Mouse (Mus musculus): ENCODE data around the gene Cd180. TPM values are rescaled to one million over a fixed set of nuclear protein-coding genes. Genes with fewer than 3 reads are reported as not detected.
A peak's percentile ranks its signal among the peaks of the same experiment; 100 is the strongest.

Cd180 gene
- polyA plus RNA-seq, 1 experiment from 2014 or later, result 0.70 TPM

DNA sequence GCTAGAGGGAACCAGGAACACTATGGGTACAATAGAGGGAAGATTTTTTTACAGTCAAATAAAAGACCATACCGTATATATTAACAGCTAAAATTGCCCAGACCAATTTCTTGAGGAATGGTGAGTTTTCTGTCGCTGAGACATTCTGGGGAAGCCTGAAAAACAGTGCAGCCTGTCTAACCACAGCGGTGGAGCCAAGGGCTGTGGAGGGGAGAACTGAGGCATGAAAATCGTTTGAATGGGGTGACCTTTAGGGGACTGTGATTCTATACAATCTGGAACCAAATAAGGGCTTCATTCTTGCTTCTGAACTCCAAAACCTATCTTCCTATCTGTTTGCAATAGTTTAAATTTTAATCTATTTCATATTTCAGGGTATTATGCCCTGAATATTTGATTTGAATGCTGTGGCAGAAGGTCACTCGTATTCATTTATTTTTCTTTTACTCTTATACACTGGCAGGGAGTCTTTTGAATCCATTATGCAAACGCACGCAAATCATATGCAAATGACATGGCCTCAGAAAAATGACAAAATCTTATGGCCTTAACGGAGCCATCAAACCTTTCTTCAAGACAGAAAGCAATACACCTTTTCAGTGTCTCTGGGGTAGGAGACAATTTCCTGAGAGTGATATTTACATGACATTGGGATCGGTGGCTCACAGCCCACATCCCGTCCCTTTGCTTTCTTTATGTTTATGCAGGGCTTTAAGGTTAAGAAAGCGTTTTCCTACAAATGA lies 1.8 kb upstream of the Cd180 start:
- DNase-seq (ENCODE audit: low spot score) (no peak), ATAC-seq (ENCODE audit: insufficient read depth, low FRiP score, low TSS enrichment) (no peak)
- Histone ChIP-seq H3K4me3 (ENCODE audit: low read depth, low read length) (no peak overlapping the region), H3K9me3 (ENCODE audit: control insufficient read depth, low read length) (no peaks in the 10 kb centered on the region), H3K27me3 (ENCODE audit: control insufficient read depth, insufficient read depth, low read length) (no peaks in the 10 kb centered on the region), H3K4me1 (ENCODE audit: control insufficient read depth, insufficient read depth, low read length) (no peaks in the 10 kb centered on the region), H3K36me3 (ENCODE audit: control insufficient read depth, insufficient read depth, low read length) (no peaks in the 10 kb centered on the region), H3K9ac (ENCODE audit: low read length) (no peak overlapping the region), H3K27ac (ENCODE audit: low read depth, low read length) (no peak overlapping the region), H3K4me2 (ENCODE audit: low read depth) (no peak overlapping the region)
- 64% methylated on average over 11 of the region's 11 CpGs for WGBS

DNA sequence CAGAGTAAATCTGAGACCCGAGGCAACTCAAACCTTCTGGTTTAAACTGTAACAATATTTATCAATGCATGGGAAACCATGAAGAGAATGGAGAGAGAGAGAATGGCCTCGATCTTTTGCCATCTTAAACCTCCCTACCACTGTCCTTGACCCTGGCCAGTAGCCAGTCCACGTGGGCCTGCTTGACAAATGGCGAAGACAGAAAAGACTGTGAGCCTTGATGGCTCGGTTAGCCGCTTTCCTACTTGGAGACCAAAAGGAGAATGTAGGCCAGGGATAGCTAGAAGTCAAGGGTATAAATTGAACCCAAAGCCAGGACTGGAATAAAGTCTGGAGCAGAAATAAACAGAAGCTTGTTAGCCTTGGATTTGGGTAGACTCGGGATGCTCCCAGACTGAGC lies 796 bp downstream of the Cd180 start:
- Histone ChIP-seq H3K4me3 (ENCODE audit: low read depth, low read length) (no peak overlapping the region), H3K27me3 (ENCODE audit: control insufficient read depth, insufficient read depth, low read length) (no peaks in the 10 kb centered on the region), H3K9me3 (ENCODE audit: control insufficient read depth, low read length) (no peaks in the 10 kb centered on the region), H3K4me2 (ENCODE audit: low read depth) (no peak overlapping the region), H3K27ac (ENCODE audit: low read depth, low read length) (no peak overlapping the region), H3K36me3 (ENCODE audit: control insufficient read depth, insufficient read depth, low read length) (no peaks in the 10 kb centered on the region), H3K9ac (ENCODE audit: low read length) (no peak overlapping the region), H3K4me1 (ENCODE audit: control insufficient read depth, insufficient read depth, low read length) (no peaks in the 10 kb centered on the region)
- no peak for ATAC-seq (ENCODE audit: insufficient read depth, low FRiP score, low TSS enrichment)
- no peak for DNase-seq (ENCODE audit: low spot score)
- 88% methylated on average over 7 of the region's 7 CpGs for WGBS

DNA sequence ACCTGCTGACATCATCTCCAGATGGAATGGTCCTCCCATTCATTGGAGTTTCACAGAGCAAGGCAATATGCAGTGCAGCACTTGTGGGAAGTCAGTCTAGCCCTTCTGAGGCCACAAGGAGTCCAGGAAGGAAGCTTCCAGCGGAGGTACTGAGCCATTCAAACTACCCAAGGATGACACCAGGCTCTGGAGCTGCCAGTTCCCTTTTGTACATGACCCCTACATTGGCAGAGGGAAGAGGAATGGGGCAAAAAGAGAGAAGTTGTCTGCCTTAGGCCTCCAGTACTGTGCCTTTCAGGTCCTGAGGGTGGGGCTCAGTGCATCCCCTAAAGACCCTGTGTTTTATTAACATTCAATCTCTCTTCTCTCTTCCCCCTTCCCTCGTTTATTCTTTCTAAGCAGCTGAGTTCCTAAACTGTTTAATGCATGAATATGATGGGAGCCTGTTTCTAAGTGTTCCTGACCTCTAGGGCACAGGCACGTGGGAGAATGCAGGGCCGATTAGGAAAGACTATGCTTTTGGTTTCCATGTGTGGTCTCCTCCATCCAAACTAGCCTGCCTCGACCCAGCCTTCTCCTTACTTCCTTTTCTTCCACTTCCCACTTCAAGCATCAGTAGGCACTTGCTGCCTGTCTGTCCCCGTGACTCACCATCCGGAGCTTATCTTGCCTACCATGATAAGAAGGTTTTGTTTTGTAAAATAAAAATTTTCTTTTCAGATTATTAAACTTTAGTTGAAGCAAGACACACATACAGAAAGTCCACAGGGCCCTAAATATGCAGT lies 2.0 kb downstream of the Cd180 start:
- no peak overlapping the region for H3K4me3 ChIP-seq (ENCODE audit: low read depth, low read length)
- H3K9ac ChIP-seq (ENCODE audit: low read length), result no peak overlapping the region
- no peak for DNase-seq (ENCODE audit: low spot score)
- H3K4me2 ChIP-seq (ENCODE audit: low read depth), result no peak overlapping the region
- H3K9me3 ChIP-seq (ENCODE audit: control insufficient read depth, low read length), result no peaks in the 10 kb centered on the region
- H3K4me1 ChIP-seq (ENCODE audit: control insufficient read depth, insufficient read depth, low read length), result no peaks in the 10 kb centered on the region
- ATAC-seq (ENCODE audit: insufficient read depth, low FRiP score, low TSS enrichment), result no peak
- WGBS, result 82% methylated on average over 7 of the region's 7 CpGs
- H3K27ac ChIP-seq (ENCODE audit: low read depth, low read length), result no peak overlapping the region
- no peaks in the 10 kb centered on the region for H3K36me3 ChIP-seq (ENCODE audit: control insufficient read depth, insufficient read depth, low read length)
- H3K27me3 ChIP-seq (ENCODE audit: control insufficient read depth, insufficient read depth, low read length), result no peaks in the 10 kb centered on the region

DNA sequence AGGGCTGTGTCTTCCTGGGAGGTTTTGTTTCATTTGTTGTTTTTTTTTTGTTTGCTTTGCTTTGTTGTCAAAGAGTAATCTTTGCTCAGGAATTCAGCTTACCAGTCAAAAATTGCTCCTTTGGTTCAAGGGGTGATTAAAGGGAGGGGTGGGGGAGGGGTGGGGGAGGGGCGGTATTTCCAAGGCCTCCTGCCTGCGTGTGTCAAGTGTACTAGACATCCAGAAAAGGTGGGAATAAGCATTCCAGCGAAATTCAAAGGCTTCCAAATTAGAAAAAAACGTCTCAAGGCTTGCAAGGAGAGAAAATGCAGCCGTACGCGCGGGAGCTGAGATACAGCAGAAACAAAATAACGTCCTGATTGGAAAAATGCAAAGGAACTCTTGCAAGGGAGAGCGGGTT lies 5.0 kb downstream of the Cd180 start:
- Histone ChIP-seq H3K4me1 (ENCODE audit: control insufficient read depth, insufficient read depth, low read length) (no peaks in the 10 kb centered on the region), H3K4me3 (ENCODE audit: low read depth, low read length) (no peak overlapping the region), H3K9ac (ENCODE audit: low read length) (no peak overlapping the region), H3K27me3 (ENCODE audit: control insufficient read depth, insufficient read depth, low read length) (no peaks in the 10 kb centered on the region), H3K9me3 (ENCODE audit: control insufficient read depth, low read length) (no peaks in the 10 kb centered on the region), H3K4me2 (ENCODE audit: low read depth) (0 out of 2 replicates have a peak overlapping the region, but pooled peaks have one; percentile 2), H3K36me3 (ENCODE audit: control insufficient read depth, insufficient read depth, low read length) (no peaks in the 10 kb centered on the region), H3K27ac (ENCODE audit: low read depth, low read length) (no peak overlapping the region)
- 45% methylated on average over 10 of the region's 10 CpGs for WGBS
- ATAC-seq (ENCODE audit: insufficient read depth, low FRiP score, low TSS enrichment) (no peak), DNase-seq (ENCODE audit: low spot score) (no peak)

DNA sequence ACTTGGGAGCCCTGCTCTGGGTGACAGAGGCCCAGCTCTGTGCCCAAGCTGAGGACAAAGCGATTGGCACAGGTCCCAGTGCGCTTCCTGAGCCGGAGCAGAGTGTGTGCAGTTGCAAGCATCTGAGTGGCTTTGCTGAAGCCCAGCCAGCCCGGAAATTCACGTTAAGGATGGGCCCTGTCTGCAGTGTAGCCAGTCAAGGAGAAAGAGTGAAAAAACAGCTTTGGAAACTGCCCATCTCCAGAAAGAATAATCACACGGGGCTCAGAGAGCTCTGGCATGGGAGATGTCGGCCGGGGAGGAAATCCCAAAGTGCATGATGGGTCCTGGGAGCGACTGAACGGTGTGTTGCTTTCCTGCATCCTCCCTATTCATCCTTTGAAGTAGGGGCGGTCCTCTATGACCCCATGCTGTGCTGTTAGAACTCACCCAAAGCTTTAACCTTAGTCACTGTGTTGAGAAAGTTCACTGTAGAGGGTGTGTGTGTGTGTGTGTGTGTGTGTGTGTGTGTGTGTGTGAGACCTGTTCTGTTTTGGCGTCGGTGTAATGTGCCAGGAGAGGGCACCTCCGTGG lies 5.5 kb downstream of the Cd180 start:
- Histone ChIP-seq H3K4me2 (ENCODE audit: low read depth) (peak overlapping the region; percentile 2; the same call in 1 of the 2 replicates), H3K4me3 (ENCODE audit: low read depth, low read length) (no peak overlapping the region), H3K9me3 (ENCODE audit: control insufficient read depth, low read length) (no peaks in the 10 kb centered on the region), H3K9ac (ENCODE audit: low read length) (no peak overlapping the region), H3K36me3 (ENCODE audit: control insufficient read depth, insufficient read depth, low read length) (no peaks in the 10 kb centered on the region), H3K27ac (ENCODE audit: low read depth, low read length) (no peak overlapping the region), H3K4me1 (ENCODE audit: control insufficient read depth, insufficient read depth, low read length) (no peaks in the 10 kb centered on the region), H3K27me3 (ENCODE audit: control insufficient read depth, insufficient read depth, low read length) (no peaks in the 10 kb centered on the region)
- peak; percentile 49 for DNase-seq (ENCODE audit: low spot score)
- ATAC-seq (ENCODE audit: insufficient read depth, low FRiP score, low TSS enrichment), result peak; percentile 45
- 39% methylated on average over 14 of the region's 14 CpGs for WGBS

DNA sequence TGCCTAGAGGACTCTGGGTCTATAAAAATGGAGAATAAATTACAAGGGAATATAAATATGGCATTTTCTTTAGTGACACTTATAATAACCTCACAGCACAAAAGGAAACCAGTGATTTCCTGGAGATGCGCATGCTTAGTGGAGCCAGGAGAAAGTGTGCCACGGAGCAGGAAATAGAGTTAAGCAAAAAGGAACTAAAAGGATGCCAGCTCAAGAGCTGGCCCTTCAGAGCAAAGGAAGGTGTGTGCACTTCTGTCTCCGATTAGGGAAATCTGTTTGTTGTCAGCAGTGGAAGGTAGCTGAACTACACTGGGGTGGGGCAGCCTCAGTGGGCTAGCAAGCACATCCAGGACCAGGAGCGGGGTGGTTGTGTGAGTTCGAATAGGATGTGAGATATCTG lies 6.8 kb downstream of the Cd180 start:
- Histone ChIP-seq H3K4me3 (ENCODE audit: low read depth, low read length) (no peak overlapping the region), H3K4me1 (ENCODE audit: control insufficient read depth, insufficient read depth, low read length) (no peaks in the 10 kb centered on the region), H3K9ac (ENCODE audit: low read length) (no peak overlapping the region), H3K36me3 (ENCODE audit: control insufficient read depth, insufficient read depth, low read length) (no peaks in the 10 kb centered on the region), H3K4me2 (ENCODE audit: low read depth) (no peak overlapping the region), H3K27ac (ENCODE audit: low read depth, low read length) (no peak overlapping the region), H3K9me3 (ENCODE audit: control insufficient read depth, low read length) (no peaks in the 10 kb centered on the region), H3K27me3 (ENCODE audit: control insufficient read depth, insufficient read depth, low read length) (no peaks in the 10 kb centered on the region)
- ATAC-seq (ENCODE audit: insufficient read depth, low FRiP score, low TSS enrichment) (no peak), DNase-seq (ENCODE audit: low spot score) (no peak)
- 94% methylated on average over 5 of the region's 5 CpGs for WGBS

DNA sequence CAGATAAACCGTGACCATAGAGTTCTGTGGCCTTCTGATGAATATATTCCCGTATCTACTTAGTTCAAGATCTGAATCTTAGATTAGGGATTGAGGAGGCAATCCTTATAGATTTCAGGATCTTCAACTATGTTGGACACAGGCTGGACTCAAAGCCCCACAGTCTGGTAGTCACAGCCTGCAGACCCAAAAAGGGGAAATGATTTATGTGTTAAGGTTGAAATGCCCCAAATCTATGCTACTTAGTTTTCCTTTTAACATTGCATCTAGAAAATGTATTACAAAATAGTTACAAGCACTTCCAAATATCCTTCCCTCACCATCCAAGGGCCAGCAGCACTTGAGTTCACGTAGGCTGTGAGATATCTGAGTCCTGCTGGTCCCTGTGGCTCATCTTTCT lies 7.4 kb downstream of the Cd180 start:
- 93% methylated on average over 3 of the region's 3 CpGs for WGBS
- no peaks in the 10 kb centered on the region for H3K36me3 ChIP-seq (ENCODE audit: control insufficient read depth, insufficient read depth, low read length)
- no peaks in the 10 kb centered on the region for H3K27me3 ChIP-seq (ENCODE audit: control insufficient read depth, insufficient read depth, low read length)
- H3K4me3 ChIP-seq (ENCODE audit: low read depth, low read length), result no peak overlapping the region
- H3K9ac ChIP-seq (ENCODE audit: low read length), result no peak overlapping the region
- no peak overlapping the region for H3K4me2 ChIP-seq (ENCODE audit: low read depth)
- H3K9me3 ChIP-seq (ENCODE audit: control insufficient read depth, low read length), result no peaks in the 10 kb centered on the region
- no peak overlapping the region for H3K27ac ChIP-seq (ENCODE audit: low read depth, low read length)
- no peaks in the 10 kb centered on the region for H3K4me1 ChIP-seq (ENCODE audit: control insufficient read depth, insufficient read depth, low read length)
- no peak for ATAC-seq (ENCODE audit: insufficient read depth, low FRiP score, low TSS enrichment)
- no peak for DNase-seq (ENCODE audit: low spot score)

DNA sequence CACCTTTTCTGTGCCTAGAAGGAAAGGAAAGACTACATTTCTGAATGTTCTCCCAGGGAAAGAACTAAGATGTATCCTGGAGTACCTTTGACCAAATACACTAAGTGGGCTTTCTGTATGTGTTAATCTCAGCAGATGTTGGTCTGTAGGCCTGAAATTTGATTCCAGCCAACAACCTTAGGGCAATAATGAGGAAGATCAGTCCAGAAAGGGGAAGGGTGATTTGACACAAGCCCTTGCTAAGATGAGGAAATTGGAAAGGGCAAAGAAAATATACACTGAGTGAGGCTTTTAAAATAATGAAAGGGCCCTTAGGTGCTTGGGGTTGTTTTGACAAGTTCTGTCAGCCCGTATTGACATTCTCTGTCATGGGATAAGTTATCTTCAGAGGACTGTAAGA lies 23.6 kb downstream of the Cd180 start:
- H3K9ac ChIP-seq (ENCODE audit: low read length), result no peak overlapping the region
- H3K27ac ChIP-seq (ENCODE audit: low read depth, low read length), result no peak overlapping the region
- 85% methylated on average over 1 of the region's 1 CpGs for WGBS
- no peaks in the 10 kb centered on the region for H3K9me3 ChIP-seq (ENCODE audit: control insufficient read depth, low read length)
- no peak for DNase-seq (ENCODE audit: low spot score)
- ATAC-seq (ENCODE audit: insufficient read depth, low FRiP score, low TSS enrichment), result no peak
- no peak overlapping the region for H3K4me3 ChIP-seq (ENCODE audit: low read depth, low read length)
- H3K27me3 ChIP-seq (ENCODE audit: control insufficient read depth, insufficient read depth, low read length), result no peaks in the 10 kb centered on the region
- no peaks in the 10 kb centered on the region for H3K4me1 ChIP-seq (ENCODE audit: control insufficient read depth, insufficient read depth, low read length)
- H3K36me3 ChIP-seq (ENCODE audit: control insufficient read depth, insufficient read depth, low read length), result no peaks in the 10 kb centered on the region
- no peak overlapping the region for H3K4me2 ChIP-seq (ENCODE audit: low read depth)

DNA sequence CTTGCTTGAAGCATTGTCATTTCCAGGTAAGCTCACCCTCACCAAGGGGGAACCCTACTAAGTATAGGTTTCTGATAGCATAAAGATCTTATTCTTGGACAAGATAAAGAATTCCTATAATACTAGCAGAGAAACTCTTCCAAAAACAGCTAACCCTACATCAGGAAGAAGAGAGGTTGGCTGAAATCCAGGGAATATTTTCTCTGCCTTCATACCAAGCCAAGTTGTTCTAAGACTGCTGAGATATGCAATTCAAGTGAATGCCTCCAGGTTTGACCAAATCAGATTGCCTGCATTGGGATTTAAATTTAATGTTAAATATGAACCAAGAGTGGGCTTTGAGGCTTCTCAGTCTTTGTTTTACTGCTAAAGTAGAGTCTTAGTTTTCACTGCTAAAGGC lies 32.1 kb downstream of the Cd180 start:
- Histone ChIP-seq H3K9me3 (ENCODE audit: control insufficient read depth, low read length) (no peaks in the 10 kb centered on the region), H3K27ac (ENCODE audit: low read depth, low read length) (no peak overlapping the region), H3K9ac (ENCODE audit: low read length) (no peak overlapping the region), H3K4me3 (ENCODE audit: low read depth, low read length) (no peak overlapping the region), H3K36me3 (ENCODE audit: control insufficient read depth, insufficient read depth, low read length) (no peaks in the 10 kb centered on the region), H3K4me1 (ENCODE audit: control insufficient read depth, insufficient read depth, low read length) (no peaks in the 10 kb centered on the region), H3K4me2 (ENCODE audit: low read depth) (no peak overlapping the region), H3K27me3 (ENCODE audit: control insufficient read depth, insufficient read depth, low read length) (no peaks in the 10 kb centered on the region)
- DNase-seq (ENCODE audit: low spot score) (no peak), ATAC-seq (ENCODE audit: insufficient read depth, low FRiP score, low TSS enrichment) (no peak)
